Mouse (Mus musculus) E14TG2a.4 (cell line): ENCODE results near the gene Gga3.

ENCODE experiments used
- CTCF ChIP-seq: conservative IDR thresholded peaks from 2 replicates; pipeline ENCODE4 v1.5.1; 2014; ENCODE audit warnings: low read length
- NANOG ChIP-seq: IDR thresholded peaks from 2 replicates; pipeline ENCODE4 v1.6.1; 2014; ENCODE audit warnings: borderline replicate concordance, low read length, mixed read lengths
- POU5F1 ChIP-seq: IDR thresholded peaks from 2 replicates; pipeline ENCODE4 v1.6.1; 2014; ENCODE audit warnings: low read length, borderline replicate concordance

- no peak for TF ChIP-seq NANOG
- TF ChIP-seq CTCF: peak; percentile 25; the same call in 1 of the 2 replicates
- TF ChIP-seq POU5F1: no peak
These were observed 8.6 kb downstream of the Gga3 start for GRCm38 (mm10) chr11:115595209-115595608.
